Mouse (Mus musculus): Measurements from ENCODE around the gene Slc6a12.

GRCm38 (mm10) chr6:121329848-121330508 is 12.9 kb upstream of the Slc6a12 start:
- TF ChIP-seq CTCF (IDR thresholded peaks at IDR 0.05; ENCODE audit: control insufficient read depth, insufficient read depth, insufficient replicate concordance, low read depth, low read length) (no peak), POLR2A (IDR thresholded peaks at IDR 0.05; ENCODE audit: control insufficient read depth, low read depth, low read length) (no peak)

All from testis, adult 2 months (tissue).